Mouse (Mus musculus): ENCODE measurements around the gene Irf5.
"Not testable (repeated sequence)": the region's sequence is repeated elsewhere in the genome, so short reads cannot be mapped to it uniquely, and the experiment has no call there.

Gene Irf5

DNA sequence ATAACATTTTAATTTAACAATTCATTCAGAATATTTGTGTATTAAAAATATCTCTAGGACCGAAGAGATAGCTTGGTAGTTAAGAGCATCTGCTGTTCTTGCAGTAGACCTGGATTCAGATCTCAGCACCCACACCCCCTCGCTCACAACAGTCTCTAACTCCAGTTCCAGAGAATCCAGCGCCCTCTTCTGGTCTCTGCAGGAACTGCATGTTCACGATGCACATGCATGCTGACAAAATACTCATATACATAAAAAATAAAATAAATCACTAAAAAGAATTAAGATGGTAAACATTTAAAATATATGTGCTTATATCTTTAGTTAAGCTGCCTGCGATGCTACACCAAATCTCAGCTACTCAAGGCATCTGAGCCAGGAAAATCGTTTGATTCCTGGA, 1.2 kb upstream of the Irf5 start:
- in situ Hi-C loops (cut with MboI, MseI) = no loop called here

DNA sequence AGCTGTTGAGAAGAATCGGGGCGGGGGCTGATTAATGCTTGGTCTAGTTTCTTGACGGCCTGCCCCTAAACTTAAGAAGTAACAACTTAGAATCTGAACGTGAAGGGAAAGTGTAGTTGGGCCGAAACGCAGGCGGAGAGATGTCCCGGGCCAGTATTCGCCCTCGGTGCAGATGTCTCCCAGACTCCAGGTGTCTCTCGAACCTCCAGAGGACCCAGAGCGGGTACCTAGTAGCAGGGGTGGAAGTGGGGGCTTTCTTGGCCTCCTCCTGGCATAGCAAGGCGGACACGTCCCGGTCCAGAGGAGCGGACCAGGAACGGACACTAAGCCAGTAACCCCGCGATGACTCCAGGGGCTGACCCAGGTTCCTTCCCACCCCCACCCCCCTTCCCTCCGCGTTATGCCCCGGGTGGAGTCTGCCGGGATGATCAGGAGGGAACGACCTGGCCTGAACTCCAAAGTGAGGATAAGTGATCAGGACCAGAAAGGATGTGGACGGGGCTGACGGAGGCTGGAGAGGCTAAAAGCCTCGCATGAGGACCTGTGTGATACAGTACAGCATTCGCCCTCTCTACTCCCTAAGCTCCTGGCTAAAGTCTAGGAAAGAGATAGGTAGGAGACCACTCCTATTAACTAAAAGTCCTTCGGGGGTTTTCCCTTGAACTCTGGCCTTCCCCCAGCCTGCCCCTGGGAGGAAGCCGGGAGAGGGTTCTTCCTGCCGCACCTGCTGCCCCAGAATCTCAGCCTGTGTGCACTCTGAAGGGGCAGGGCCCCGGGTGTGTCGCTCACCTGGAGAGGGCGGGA, 1.1 kb downstream of the Irf5 start:
- in situ Hi-C loops (cut with MboI, MseI) = no loop called here

DNA sequence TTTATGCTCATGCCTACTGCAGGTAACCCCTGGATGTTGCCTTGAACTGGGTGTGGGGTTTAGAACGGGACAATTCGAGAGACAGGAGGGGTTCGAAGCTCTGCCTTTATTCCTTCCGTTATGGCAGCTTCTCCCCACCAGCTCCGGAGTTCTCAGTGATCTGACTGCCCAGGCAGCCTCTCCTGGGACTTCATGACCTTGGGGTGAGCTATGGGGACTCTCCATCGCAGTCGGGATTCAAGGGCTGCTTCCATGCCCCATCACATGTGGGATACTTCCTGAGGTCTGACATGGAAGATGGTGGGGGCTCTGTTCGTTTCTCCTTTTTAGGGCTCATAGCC, 1.7 kb downstream of the Irf5 start:
- in situ Hi-C loops (cut with MboI, MseI) = no loop called here

DNA sequence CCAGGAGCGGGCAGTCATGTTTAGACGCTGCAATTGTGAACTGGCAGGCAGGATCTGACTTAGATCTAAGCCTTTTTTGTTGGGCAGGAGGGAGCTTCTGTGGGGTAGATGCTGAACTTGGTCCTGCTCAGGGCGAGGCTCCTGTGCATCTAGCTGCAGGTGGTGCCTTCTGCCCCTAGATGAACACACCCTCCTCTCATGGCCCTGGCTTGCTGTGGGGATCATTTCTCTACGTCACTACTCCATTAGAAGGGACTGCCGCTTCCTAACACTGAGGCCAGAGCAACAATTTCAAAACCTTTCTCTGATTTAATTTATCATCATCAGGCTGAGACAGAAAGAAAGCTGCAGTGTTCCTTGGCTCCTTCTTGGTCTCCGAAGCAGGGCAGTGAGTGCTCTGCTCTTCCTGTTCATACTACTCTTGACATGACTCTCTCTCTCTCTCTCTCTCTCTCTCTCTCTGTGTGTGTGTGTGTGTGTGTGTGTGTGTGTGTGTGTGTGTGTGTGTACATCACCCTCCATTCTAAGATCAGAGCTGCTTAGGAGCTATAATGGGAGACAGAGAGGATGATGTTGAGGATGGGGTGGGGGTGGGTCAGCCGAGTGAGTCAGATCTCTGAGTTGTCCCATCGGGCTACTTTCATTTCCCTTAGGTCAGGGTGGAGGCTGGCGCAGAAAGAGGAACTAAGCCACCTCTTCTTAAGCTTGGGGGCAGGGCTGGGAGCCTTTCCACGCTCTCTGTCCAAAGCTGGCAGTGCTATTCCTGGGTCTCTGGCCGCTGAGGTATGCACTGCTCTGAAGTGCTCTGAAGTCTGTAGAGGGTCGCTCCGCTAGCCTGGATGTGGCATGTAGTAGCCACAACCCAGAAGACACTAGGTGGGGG, 2.4 kb downstream of the Irf5 start:
- in situ Hi-C loops (cut with MboI, MseI) = no loop called here

DNA sequence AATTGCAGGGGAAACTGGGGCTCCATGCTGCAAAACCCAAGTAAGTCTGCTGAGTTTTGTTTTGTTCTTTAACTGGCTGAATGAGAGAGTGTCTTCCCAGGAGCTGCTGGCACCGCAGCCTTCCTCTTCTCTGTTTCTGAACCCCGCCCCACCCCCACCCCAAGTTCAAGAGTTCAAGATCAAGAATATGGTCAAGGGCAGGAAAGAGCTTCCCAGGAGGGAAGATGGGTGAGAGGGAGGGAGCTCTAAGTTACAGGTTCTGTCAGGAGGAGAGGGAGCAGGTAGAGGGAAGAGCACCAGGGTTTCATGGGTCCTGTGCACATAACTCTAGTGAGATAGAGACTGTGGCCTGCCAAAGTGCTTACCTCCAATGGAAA, 3.0 kb downstream of the Irf5 start:
- in situ Hi-C loops (cut with MboI, MseI) = no loop called here

DNA sequence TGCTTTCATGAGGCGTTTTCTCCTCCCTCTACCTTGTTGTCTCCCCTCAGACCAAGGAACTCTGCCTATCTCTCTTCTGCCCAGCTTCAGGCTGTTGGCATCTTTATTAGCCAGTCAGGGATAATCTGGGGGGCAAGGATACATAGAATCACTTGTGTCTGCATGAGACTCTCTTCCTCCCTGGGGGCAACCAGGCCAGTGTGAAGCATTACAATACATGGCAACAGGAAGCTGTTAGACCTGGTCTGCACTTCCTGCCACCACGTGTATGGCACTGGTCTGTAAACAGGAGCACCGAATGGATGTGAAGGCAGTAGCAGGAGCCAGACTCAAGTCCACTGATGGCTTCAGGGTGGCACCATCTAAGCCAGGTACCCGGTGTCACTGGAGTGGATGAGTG, 3.6 kb downstream of the Irf5 start:
- in situ Hi-C loops (cut with MboI, MseI) = no loop called here

DNA sequence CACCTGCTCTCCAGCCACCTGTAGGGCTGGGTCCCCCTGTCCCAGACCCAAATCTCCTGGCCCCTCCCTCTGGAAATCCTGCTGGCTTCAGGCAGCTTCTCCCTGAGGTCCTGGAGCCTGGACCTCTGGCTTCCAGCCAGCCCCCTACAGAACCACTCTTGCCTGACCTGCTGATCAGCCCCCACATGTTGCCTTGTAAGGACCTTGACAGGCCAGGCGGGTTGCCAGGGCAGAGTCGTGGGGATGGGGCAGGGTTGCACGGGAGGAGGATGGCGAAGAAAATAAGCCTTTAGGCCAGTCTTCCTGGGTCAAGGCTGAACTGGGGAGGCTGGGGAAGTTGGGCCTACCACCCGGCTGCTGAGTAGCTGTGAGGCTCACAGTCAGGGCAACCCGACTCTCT, 8.9 kb downstream of the Irf5 start:
- in situ Hi-C loops (cut with MboI, MseI) = no loop called here

DNA sequence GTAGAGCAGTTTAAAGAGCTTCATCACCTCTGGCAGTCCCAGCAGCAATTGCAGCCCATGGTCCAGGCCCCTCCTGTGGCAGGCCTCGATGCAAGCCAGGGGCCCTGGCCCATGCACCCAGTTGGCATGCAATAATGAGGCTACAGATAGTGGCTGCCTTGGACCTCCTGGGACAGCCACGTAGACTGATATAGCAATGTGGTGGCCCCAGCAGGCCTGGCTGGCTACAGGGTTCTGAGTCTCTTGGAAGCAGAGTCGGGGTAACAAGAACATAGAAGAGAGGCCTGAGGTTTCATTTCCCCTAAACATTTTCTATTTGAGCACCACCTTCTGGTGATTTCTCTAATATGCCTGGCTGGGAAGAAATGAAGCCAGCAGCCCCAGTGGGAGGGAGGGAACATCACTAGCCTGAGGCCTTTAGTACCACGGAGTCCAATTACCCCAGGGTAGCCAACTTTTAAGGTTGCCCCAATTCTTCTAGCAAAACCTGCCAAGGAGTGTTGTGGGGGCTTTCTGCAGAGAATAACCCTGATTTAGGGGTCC, 10.3 kb downstream of the Irf5 start:
- in situ Hi-C loops (cut with MboI, MseI) = no loop called here

DNA sequence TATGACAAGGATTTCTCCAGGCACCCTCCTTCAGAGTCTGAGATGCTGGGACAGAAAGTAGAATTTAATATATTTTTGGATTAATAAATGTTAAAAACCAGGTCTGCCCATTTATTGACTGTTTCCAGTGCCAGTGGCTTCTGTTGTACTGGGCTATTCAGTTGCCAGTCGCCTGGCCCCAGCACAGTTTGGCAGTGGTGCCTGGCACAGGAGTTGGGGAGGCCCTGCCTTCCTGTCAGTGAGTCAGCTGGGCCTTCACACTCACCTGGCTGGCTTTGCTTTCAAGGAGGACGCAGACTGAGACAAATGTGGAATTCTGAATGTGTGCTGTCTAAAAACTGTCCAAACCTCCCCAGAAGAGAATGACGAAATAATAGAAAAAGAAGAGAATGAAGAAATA, 10.8 kb downstream of the Irf5 start:
- in situ Hi-C loops (cut with MboI, MseI) = no loop called here

DNA sequence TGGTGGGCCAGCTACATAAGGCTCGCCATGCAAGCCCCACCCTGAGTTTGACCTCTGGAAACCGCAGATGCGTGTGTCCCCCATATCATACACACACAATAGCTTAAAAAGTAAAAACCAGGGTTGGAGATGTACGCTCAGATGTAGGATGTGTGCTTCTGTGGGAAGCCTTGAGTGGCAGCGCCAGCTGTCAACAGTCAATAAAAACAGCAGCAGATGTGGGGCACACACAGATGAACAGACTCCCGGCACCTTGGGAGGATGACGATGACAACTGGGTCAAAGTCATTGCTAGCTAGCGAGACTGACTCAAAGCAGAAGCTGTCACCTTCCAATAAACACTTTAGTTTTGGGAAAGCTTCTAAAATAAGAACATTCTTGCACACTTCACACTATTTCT, 13.1 kb downstream of the Irf5 start:
- in situ Hi-C loops (cut with MboI, MseI) = no loop called here

DNA sequence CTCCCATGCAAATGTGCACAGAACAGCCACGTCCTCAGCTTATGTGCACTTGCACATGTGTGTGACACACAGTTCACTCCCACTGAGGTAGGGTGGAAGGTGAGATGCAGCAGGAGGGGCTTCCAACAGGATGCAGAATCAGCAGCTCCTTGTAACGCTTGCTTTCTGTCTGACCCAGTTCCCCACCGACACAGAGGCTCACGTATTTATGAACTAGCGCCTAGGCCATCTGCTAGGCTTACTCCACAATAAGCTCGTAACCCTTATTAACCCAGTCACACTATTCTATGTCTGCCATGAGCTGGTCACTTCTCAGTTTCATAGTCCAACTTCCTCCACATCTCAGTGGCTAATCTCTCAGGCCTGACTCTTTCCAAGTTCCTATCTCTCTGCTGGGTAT, 13.8 kb downstream of the Irf5 start:
- in situ Hi-C loops (cut with MboI, MseI) = no loop called here

DNA sequence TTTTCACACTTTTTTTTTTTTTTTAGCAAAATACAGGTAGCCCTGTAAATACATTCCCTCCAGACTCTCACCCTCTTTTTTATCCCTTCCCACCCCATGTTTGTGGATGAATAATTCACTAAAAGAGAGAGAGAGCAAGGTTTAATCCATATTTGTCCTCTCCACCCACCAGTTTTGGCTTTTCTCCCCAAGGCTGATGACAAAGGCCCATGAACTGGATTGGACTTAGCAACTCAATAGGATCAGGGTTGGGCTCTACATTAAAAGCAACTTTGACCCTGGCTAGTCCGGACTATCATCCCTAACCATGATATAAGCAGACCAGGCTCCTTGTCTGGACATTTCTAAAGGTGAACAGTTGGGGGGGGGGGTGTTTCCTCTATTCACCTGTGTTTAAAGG, 14.5 kb downstream of the Irf5 start:
- in situ Hi-C loops (cut with MboI, MseI) = no loop called here

DNA sequence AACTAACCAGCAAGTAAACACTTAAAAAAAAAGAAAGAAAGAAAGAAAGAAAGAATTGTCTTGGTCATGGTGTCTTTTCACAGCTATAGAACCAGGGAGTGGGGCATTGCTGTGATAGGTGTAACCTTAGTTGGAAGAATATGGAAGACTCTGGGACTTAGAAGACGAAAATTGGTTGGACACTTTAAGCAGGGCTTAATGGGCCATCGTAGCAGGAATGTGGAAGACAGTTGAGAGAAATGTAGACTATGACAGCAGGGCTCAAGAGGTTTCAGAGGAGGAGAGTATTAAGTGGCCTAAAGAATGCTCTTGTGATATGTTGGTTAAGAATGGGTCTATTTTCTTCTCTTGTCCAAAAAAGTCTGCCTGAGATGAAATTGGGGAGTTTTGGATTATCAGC, 19.2 kb downstream of the Irf5 start:
- in situ Hi-C loops (cut with MboI, MseI) = no loop called here

DNA sequence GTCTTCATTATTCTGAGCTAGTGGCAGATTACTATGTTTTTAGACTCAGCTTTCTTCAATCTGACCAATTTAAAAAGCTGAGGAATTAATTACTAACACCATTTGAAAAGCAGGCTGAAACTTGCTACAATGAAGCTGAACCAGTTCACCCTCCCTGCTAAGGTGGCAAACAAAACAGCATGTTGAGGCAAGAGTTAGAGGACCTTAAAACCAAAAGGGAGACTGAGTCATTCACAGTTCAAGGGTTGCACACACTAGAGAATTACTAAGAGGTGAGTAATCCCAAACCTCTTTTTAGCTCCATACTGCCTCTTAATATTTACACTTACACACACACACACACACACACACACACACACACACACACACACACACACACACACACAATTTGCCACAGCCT, 21.2 kb downstream of the Irf5 start:
- in situ Hi-C loops (cut with MboI, MseI) = no loop called here

DNA sequence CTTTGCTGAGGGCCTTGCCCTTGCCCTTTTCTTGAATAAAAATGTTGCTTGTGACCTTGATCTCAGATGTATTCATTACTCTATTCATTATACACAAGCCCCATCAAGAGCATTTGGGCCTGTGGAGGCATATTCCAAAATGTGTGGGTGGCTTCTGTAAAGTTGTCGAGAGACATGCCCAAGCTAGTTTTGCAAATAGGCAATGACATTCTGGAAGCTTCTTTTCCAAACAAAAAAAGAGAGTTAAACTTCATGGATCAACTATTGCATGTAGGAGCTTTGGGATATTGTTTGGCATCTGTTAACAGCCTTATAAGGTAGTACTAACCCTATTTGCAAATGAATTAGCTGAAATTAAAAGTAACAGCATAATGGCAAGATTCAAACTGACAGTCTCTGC, 21.7 kb downstream of the Irf5 start:
- in situ Hi-C loops (cut with MboI, MseI) = no loop called here

DNA sequence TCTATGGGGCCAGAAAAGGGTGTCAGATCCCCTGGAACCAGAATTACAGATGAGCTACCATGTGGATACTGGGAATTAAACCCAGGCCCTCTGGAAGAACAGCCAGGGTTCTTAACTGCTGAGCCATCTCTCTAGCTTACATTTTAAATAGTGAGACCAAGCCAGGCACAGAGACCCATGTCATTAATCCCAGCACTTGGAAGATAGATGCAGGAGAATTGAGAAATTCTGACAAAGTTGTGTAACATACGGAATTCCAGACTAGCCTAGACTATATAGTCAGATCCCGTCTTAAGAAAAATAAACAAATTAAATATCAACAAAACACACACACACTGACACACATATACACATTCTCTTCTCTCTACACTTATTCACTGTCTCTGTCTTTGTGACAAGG, 26.1 kb downstream of the Irf5 start:
- in situ Hi-C loops (cut with MboI, MseI) = no loop called here

DNA sequence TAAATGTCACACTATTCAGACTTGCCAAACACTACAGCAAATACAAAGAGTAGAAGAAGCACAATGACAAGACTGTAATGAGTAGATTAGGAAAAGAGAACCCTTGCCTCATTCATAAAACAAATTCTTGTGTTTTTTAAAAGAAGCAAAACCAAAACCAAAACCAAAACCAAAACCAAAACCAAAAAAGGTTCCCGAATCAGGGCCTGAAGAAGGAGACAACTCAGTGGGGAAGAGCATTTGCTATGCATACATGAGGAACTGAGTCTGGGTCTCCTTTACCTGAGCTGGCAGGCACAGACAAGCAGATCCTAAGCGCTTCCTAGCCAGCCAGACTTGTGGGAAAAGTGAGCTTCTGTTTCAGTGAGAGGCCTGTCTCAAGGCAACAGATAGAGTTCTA, 30.7 kb downstream of the Irf5 start:
- in situ Hi-C loops (cut with MboI, MseI) = no loop called here

DNA sequence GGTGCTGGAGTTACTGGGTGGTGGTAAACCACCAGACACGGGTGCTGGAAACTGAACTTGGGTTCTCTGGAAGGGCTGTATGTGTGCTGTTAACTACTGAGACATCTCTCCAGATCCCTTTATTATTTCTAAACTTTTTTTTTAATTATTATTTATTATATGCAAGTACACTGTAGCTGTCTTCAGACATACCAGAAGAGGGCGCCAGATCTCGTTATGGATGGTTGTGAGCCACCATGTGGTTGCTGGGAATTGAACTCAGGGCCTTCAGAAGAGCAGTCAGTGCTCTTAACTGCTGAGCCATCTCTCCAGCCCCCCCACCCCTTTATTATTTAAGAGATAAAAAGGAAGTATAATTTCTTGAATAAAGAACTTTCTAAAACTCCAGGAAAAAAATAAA, 50.0 kb downstream of the Irf5 start:
- in situ Hi-C loops (cut with MboI, MseI) = not testable (repeated sequence)

DNA sequence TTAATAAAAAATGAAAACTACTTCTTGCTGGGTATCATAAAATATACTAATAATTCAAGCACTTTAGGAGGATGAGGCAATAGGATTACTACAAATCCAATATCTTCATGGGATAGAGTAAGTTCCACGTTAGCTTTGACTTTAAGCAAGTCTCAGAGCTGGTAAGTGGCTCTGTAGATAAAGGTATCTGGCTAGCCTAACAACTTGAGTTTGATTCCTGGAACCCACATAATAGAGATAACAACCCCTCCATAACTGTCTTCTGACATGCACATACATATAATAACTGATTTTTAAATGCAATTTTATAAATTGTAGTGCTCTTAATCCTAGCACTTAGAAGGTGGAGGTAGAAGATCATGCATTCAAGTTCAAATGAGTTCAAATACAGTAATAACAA, 54.3 kb downstream of the Irf5 start:
- in situ Hi-C loops (cut with MboI, MseI) = no loop called here

DNA sequence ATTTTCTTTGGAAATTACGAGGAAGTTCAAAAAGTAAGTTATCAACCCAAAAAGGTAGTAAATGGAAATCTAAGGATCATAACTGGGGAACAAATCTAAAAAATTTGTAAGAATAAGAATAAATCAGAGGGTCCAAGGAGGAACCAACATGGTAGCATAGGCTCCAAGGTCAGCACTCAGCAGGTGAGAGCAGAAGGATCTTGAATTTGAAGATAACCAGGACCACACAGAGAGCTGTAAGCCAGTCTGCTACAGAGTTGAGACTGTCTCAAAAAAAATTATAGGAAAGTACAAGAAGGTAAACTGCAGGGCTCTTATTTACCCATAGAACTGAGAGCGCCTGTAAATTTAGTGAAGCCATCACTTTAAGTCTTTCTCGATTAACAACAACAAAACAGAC, 54.8 kb downstream of the Irf5 start:
- in situ Hi-C loops (cut with MboI, MseI) = no loop called here
